28 mouse cellular contexts compared by ENCODE assay signal in the genomic region with DNA sequence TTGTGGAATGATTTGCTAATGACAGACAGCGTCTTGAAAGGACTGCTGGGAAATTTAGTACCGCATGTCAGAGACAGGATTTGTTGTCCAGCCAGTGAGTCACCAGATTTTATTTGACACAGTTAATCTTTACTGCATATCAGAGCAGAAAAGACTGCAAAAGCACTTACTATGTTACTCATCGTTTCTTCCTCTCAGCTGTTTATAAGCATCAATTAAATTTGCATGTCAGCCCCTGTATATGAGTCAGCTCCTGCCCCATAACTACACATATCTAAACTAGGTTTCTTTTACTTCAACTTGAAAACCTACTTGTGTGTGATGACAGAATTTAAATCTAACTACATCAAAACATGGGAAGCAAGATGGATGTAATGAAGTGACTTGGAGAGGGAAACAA.
DNase-seq lines count a peak whose midpoint lies in the region; ATAC-seq and TF ChIP-seq lines count a peak whose summit lies in the region.
"Had no signal": no experiment of that assay in that cellular context is flagged by ENCODE, and none has a peak within 500 bp of the region (broad histone marks: within the 10 kb centered on the region; RNA-seq: fewer than 3 reads in every experiment).

No protein-coding gene starts in this region.

- ATAC-seq in hindbrain, embryonic 14.5 days (ENCODE audit: low FRiP score), result no peak
- ATAC-seq in hindbrain, embryonic 13.5 days (ENCODE audit: low FRiP score), result no peak
- ATAC-seq: forebrain, embryonic 15.5 days; hindbrain, postnatal 0 days; inflammation-experienced regulatory T-cells, adult 6 months; intestine, embryonic 16.5 days had no signal

- TF ChIP-seq CTCF in C2C12 (IDR thresholded peaks at IDR 0.05; ENCODE audit: control insufficient read depth, insufficient read depth, insufficient read length), result no peak

- H3K36me3 ChIP-seq in hindbrain, embryonic 14.5 days (replicated peaks; ENCODE audit: control insufficient read depth, insufficient read depth), result no peaks in the 10 kb centered on the region
- H3K36me3 ChIP-seq in hindbrain, embryonic 13.5 days, result no peaks in the 10 kb centered on the region
- H3K36me3 ChIP-seq in C2C12 (ENCODE audit: control insufficient read depth, insufficient read depth), result no peaks in the 10 kb centered on the region
- H3K36me3 ChIP-seq in midbrain, embryonic 10.5 days, result no peaks in the 10 kb centered on the region
- H3K36me3 ChIP-seq: embryonic facial prominence, embryonic 10.5 days; embryonic facial prominence, embryonic 13.5 days; forebrain, embryonic 12.5 days; forebrain, embryonic 15.5 days; G1E; hindbrain, embryonic 12.5 days had no signal

- 89% methylated on average over 3 of the region's 3 CpGs for WGBS in hindbrain, embryonic 14.5 days
- 89% methylated on average over 3 of the region's 3 CpGs for WGBS in hindbrain, embryonic 13.5 days
- 91% methylated on average over 3 of the region's 3 CpGs for WGBS in midbrain, embryonic 10.5 days

- H3K79me2 ChIP-seq in C2C12 (ENCODE audit: control insufficient read depth, insufficient read depth), result no peaks in the 10 kb centered on the region

- H3K4me3 ChIP-seq in hindbrain, embryonic 14.5 days (replicated peaks; ENCODE audit: low read length), result no peak overlapping the region
- no peak overlapping the region for H3K4me3 ChIP-seq in hindbrain, embryonic 13.5 days
- no peak overlapping the region for H3K4me3 ChIP-seq in C2C12 (ENCODE audit: insufficient read depth, poor library complexity, severe bottlenecking)
- H3K4me3 ChIP-seq in midbrain, embryonic 10.5 days, result no peak overlapping the region
- H3K4me3 ChIP-seq: embryonic facial prominence, embryonic 10.5 days; embryonic facial prominence, embryonic 13.5 days; erythroblast, embryonic 14.5 days; forebrain, embryonic 12.5 days; forebrain, embryonic 15.5 days; gastrocnemius, adult 2 months; hindbrain, embryonic 12.5 days had no signal

- no peak overlapping the region for H3K4me2 ChIP-seq in hindbrain, embryonic 14.5 days (replicated peaks)
- no peak overlapping the region for H3K4me2 ChIP-seq in hindbrain, embryonic 13.5 days
- H3K4me2 ChIP-seq: embryonic facial prominence, embryonic 13.5 days; forebrain, embryonic 12.5 days; forebrain, embryonic 15.5 days; heart, embryonic 11.5 days; hindbrain, embryonic 12.5 days had no signal

- H3K9ac ChIP-seq in hindbrain, embryonic 14.5 days, result no peak overlapping the region
- no peak overlapping the region for H3K9ac ChIP-seq in hindbrain, embryonic 13.5 days
- H3K9ac ChIP-seq: embryonic facial prominence, embryonic 13.5 days; forebrain, embryonic 12.5 days; forebrain, embryonic 15.5 days; hindbrain, embryonic 12.5 days had no signal

- peak; percentile 16 for DNase-seq in hindbrain, embryonic 14.5 days (ENCODE audit: low spot score)
- DNase-seq in Muller cell, postnatal 12 days (ENCODE audit: inconsistent ontology term), result peak; percentile 2
- no peak for DNase-seq in B cell, adult 2 months
- no peak for DNase-seq in midbrain, embryonic 10.5 days (ENCODE audit: low spot score)
- DNase-seq: adrenal gland, postnatal 10 days; adrenal gland, postnatal 36 days; cerebellum, adult 11 months; cerebellum, adult 8-10 months; cerebellum, postnatal 10 days; cerebellum, postnatal 36 days; embryo, embryonic 11 days; gastrocnemius, adult 2 months; gastrocnemius, postnatal 14 days; heart, adult 11 months had no signal

- H3K27ac ChIP-seq in hindbrain, embryonic 14.5 days, result no peak overlapping the region
- H3K27ac ChIP-seq in hindbrain, embryonic 13.5 days, result no peak overlapping the region
- no peak overlapping the region for H3K27ac ChIP-seq in midbrain, embryonic 10.5 days (replicated peaks)
- H3K27ac ChIP-seq: embryonic facial prominence, embryonic 10.5 days; embryonic facial prominence, embryonic 13.5 days; forebrain, embryonic 12.5 days; forebrain, embryonic 15.5 days; gastrocnemius, adult 2 months; hindbrain, embryonic 12.5 days; hindbrain, postnatal 0 days had no signal

- H3ac ChIP-seq in C2C12 (ENCODE audit: control insufficient read depth, insufficient read length, low read depth), result no peak overlapping the region

- H3K79me3 ChIP-seq in C2C12 (ENCODE audit: low read depth), result no peaks in the 10 kb centered on the region

- H3K4me1 ChIP-seq in hindbrain, embryonic 14.5 days (replicated peaks; ENCODE audit: control insufficient read depth, insufficient read depth, low read length), result no peaks in the 10 kb centered on the region
- no peaks in the 10 kb centered on the region for H3K4me1 ChIP-seq in hindbrain, embryonic 13.5 days (replicated peaks)
- H3K4me1 ChIP-seq in midbrain, embryonic 10.5 days, result no peaks in the 10 kb centered on the region
- H3K4me1 ChIP-seq: embryonic facial prominence, embryonic 10.5 days; embryonic facial prominence, embryonic 13.5 days; forebrain, embryonic 12.5 days; forebrain, embryonic 15.5 days; hindbrain, embryonic 12.5 days had no signal

- no peaks in the 10 kb centered on the region for H3K27me3 ChIP-seq in hindbrain, embryonic 14.5 days (ENCODE audit: control insufficient read depth, insufficient read depth, low read length)
- no peaks in the 10 kb centered on the region for H3K27me3 ChIP-seq in hindbrain, embryonic 13.5 days
- H3K27me3 ChIP-seq in C2C12 (ENCODE audit: control insufficient read depth, insufficient read depth, insufficient read length), result no peaks in the 10 kb centered on the region
- H3K27me3 ChIP-seq in midbrain, embryonic 10.5 days (ENCODE audit: low read depth, poor library complexity, severe bottlenecking), result no peaks in the 10 kb centered on the region
- H3K27me3 ChIP-seq: CH12.LX; embryonic facial prominence, embryonic 13.5 days; forebrain, embryonic 12.5 days; forebrain, embryonic 15.5 days; hindbrain, embryonic 12.5 days had no signal

- H3K9me3 ChIP-seq in hindbrain, embryonic 14.5 days (ENCODE audit: control insufficient read depth, low read length), result no peaks in the 10 kb centered on the region
- H3K9me3 ChIP-seq in hindbrain, embryonic 13.5 days, result no peaks in the 10 kb centered on the region
- H3K9me3 ChIP-seq in midbrain, embryonic 10.5 days (replicated peaks), result no peaks in the 10 kb centered on the region
- H3K9me3 ChIP-seq: embryonic facial prominence, embryonic 10.5 days; embryonic facial prominence, embryonic 13.5 days; forebrain, embryonic 12.5 days; forebrain, embryonic 15.5 days; G1E; hindbrain, embryonic 12.5 days had no signal

TF ChIP-seq in C2C12, 6 proteins besides CTCF, POLR2A, EP300 and RAD21:
- peak; percentile 32 for TF ChIP-seq FOSL1 (IDR thresholded peaks at IDR 0.05; ENCODE audit: insufficient read depth, low read length, poor library complexity, severe bottlenecking)
- no peak for TF ChIP-seq USF1 (IDR thresholded peaks at IDR 0.05; ENCODE audit: low read depth)
- TF ChIP-seq MYOD1 (IDR thresholded peaks at IDR 0.05; ENCODE audit: control insufficient read depth, insufficient read length, low read depth), result peak; percentile 91
TF ChIP-seq in C2C12: peak in this region for 2.

Comparison
In these comparisons a context has a peak if more than half of its experiments do, and no peak if none do; other contexts are left out.
1. DNase-seq: peak in hindbrain, embryonic 14.5 days (single experiment) and Muller cell, postnatal 12 days (single experiment); none in B cell, adult 2 months (0 of 2) and midbrain, embryonic 10.5 days (single experiment).